Mouse (Mus musculus) left cerebral cortex, adult 6 months (tissue): ENCODE results near the gene Gal3st4. TPM values are rescaled to one million over a fixed set of nuclear protein-coding genes. Genes with fewer than 3 reads are reported as not detected.

ENCODE experiments used
- long read RNA-seq, 2 experiments: library from polyadenylated mRNA; unstranded; transcript quantifications; one replicate each; pipeline ENCODE4 v2.0.0; 2019 to 2020
- polyA plus RNA-seq: library from polyadenylated mRNA; unstranded; fragments of <200 nt; fragmentation: Nextera tagmentation; gene quantifications from 2 replicates; pipeline ENCODE4 v1.2.3, GENCODE M21; 2021

Gal3st4 gene
- polyA plus RNA-seq, result 3.1 and 4.0 TPM in 2 replicates
- long read RNA-seq, experiment 1, transcript Gal3st4-201 (3 exons, 3,162 nt), result major isoform, 7 of 14 reads
- long read RNA-seq, experiment 1, partial matches to known transcripts, result 0 of 14 reads
- long read RNA-seq, experiment 1, other reads (novel, unspliced or antisense), result 5 of 14 reads
- long read RNA-seq, experiment 2, partial matches to known transcripts, result 1 of 4 reads
- long read RNA-seq, experiment 2, other reads (novel, unspliced or antisense), result 1 of 4 reads

GRCm38 (mm10) chr5:138272409-138272923 lies at the start of gene Gal3st4:
Gene Gal3st4 (minus strand): TSS chr5:138272840.

GRCm38 (mm10) chr5:138279585-138280424 lies 7.2 kb upstream of the Gal3st4 start, which contains the start of the genes Gm43720, Gpc2 and Stag3:
Gene Gm43720 (minus strand): TSS chr5:138279958.
Gene Gpc2 (minus strand): TSS chr5:138280005.
Gene Stag3 (plus strand): TSS chr5:138280240.

DNA sequence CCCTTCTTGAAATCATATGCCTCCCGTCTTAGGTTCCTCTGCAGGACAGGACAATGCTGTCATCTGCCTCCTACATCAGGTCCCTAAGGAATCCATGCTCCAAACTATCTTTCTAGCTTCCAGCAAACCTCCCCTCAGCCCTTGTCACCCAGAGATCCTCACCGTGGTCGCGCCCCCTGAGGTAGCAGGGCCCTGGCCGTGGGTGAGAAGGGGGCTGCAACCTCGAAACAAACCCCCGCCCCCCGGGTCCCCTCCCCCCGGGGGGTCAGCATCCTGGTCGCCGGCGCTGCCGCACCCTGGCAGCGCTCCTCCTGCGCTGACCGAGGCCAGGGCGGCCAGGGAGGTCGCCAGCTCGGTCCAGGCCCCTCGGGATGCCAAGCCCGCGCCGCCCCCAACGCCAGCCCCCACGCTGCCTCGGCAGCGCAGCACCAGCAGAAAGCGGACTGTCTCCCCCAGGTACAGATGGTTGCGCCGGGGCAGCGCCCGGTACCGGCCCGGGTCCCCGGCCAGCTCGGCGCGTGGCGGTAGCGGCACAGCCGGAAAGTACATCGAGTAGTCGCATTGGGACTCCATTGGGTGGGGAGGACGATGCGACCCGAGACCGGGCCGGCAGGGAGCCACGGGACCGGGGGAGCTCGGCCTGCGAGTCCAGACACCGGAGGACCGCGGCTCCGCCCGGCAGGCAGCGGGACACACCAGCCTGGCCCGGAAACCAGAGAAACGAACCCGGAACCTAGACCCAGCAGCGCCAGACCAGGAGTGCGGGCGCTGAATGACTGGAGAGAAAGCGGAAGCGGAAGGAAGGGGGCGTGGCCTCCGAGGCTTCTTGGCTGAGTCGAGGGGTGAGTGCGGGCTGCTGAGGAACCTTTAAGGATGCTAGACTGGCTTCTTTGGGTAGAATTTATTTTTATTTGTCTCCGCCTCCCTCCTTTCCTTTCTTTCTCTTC lies 9.1 kb downstream of the Gal3st4 start, which contains the start of gene BC037034:
Gene BC037034, minus strand, starts transcription at position 774 of the 947 bp plus-strand sequence.

GRCm38 (mm10) chr5:138255353-138256093 lies 17.1 kb downstream of the Gal3st4 start, which contains the start of gene Lamtor4:
Gene Lamtor4 (plus strand): TSS chr5:138255482.

DNA sequence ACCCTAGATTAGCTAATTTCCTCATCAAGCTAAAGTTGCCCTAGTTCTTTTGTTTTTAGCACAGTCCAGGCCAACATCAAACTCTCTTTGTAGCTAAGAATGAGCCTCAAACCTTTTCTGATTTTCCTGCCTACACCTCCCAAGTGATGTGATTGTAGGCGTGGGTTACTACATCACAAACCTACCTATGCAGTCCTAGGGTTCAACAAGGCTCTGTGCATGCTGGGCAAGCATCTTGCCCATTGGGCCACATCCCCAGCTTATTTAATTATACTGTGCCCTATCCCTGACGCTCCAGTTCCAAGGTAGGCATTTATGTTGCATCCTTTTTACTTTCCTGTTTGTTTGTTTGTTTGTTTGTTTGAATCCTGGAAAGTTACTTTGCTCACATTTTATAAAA lies 46.9 kb downstream of the Gal3st4 start, which contains the start of gene Nxpe5:
Gene Nxpe5, plus strand, starts transcription at position 199 of the 400 bp plus-strand sequence.

Other genes with a start within 250 kb of the Gal3st4 start
- gene Smok3c, start 219.6 kb downstream of the Gal3st4 start, polyA plus RNA-seq, result not detected in 2 replicates
- gene Zkscan1, start 187.8 kb downstream of the Gal3st4 start, polyA plus RNA-seq, result 9.4 and 10.4 TPM in 2 replicates
- gene Zscan21, start 155.9 kb downstream of the Gal3st4 start, polyA plus RNA-seq, result 14.2 and 14.4 TPM in 2 replicates
- gene Zfp113, start 117.1 kb downstream of the Gal3st4 start, polyA plus RNA-seq, result 6.1 and 7.0 TPM in 2 replicates
- 327 and 335 TPM in 2 replicates for gene Cops6, start 111.8 kb downstream of the Gal3st4 start, polyA plus RNA-seq
- gene Ap4m1, start 100.8 kb downstream of the Gal3st4 start, polyA plus RNA-seq, result 3.8 and 4.9 TPM in 2 replicates
- 8.4 and 12.9 TPM in 2 replicates for gene Mcm7, start 100.4 kb downstream of the Gal3st4 start, polyA plus RNA-seq
- gene Taf6, start 85.4 kb downstream of the Gal3st4 start, polyA plus RNA-seq, result 42.2 and 48.4 TPM in 2 replicates
- 12.8 and 19.6 TPM in 2 replicates for gene Cnpy4, start 85.4 kb downstream of the Gal3st4 start, polyA plus RNA-seq
- 6.4 and 7.0 TPM in 2 replicates for gene Mblac1, start 78.5 kb downstream of the Gal3st4 start, polyA plus RNA-seq
- gene Nxpe5, start 46.9 kb downstream of the Gal3st4 start, polyA plus RNA-seq, result not detected in 2 replicates
- gene Lamtor4, start 17.4 kb downstream of the Gal3st4 start, polyA plus RNA-seq, result 102 TPM in 2 replicates
- gene BC037034, start 8.8 kb downstream of the Gal3st4 start, polyA plus RNA-seq, result 3.0 and 17.8 TPM in 2 replicates
- not detected in 2 replicates for gene Gm43720, start 7.1 kb upstream of the Gal3st4 start, polyA plus RNA-seq
- gene Gpc2, start 7.2 kb upstream of the Gal3st4 start, polyA plus RNA-seq, result 0.13 and 0.21 TPM in 2 replicates
- gene Stag3, start 7.4 kb upstream of the Gal3st4 start, polyA plus RNA-seq, result 0.13 and 0.19 TPM in 2 replicates
- 0.18 and 0.30 TPM in 2 replicates for gene Pvrig, start 69.1 kb upstream of the Gal3st4 start, polyA plus RNA-seq
- 10.1 and 10.2 TPM in 2 replicates for gene Zfp157, start 168.6 kb upstream of the Gal3st4 start, polyA plus RNA-seq